Mouse (Mus musculus) effector memory CD4-positive, alpha-beta T cell, adult 5 months (primary cell): ENCODE results near the gene Ces1e. TPM values are rescaled to one million over a fixed set of nuclear protein-coding genes. Genes with fewer than 3 reads are reported as not detected.

Source experiments
- polyA plus RNA-seq: library from polyadenylated mRNA; unstranded; fragments of 100-300 nt; shearing (Covaris generic); gene quantifications from one replicate; pipeline ENCODE4 v1.2.1, GENCODE M21; 2017

Ces1e gene
- not detected for polyA plus RNA-seq

DNA sequence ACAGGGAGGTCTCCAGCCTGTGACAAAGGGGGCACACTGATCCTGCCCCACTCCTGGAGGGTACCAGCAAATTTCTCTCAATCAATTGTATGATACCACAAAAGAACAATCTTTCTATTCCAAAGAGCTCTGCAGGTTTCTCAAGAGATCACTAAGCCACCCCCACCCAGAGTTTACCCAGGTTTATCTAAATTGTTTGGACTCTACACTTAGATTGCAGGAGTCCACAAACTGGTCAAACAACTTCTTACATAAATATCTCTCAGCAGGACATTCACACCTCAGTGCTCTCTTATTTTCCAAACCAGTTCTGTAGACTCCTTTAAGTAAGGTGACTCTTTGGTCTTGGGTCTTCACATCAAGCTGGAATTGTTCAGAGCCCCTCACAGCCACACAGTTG lies at the start of gene Ces1e:
Ces1e (minus strand) TSS at position 174 of the 400 bp plus-strand sequence.

DNA sequence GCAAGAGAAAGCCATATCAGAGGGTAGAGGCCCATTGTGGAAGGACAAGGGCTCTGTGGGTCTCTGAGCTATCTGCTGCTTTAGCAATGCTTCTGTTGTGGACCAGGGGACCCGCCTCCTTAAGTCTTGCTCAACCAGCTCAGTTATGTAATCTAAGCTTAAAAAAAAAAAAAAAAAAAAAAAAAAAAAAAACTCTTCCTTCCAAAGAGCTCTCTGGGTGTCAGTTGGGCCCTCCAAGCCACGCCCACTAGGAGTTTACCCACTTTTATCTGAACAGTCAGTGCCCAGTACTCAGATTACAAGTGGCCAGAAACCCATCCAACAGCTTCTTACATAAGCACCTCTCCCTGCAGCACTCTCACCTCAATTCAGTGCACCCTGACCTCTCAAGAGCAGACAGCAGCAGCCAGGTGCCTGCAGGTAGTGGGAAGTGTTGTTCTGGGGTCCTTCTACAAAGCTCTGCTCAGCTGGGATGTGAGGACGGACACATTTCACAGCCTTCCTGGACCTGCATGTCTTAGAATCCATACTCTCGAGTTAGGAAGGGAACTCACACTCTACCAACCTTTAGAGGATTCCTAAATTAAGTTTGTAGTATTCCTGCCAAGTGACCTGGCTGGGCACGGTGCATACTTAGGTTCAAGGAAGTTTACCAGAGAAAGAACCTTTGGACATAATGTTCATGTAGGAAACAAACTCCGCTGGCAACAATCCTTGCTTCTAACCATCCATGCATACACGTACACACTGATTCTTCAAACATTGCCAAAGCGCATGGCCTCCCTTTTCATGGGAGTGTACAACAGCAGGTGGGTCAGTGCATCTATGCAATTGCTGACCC lies 31.5 kb downstream of the Ces1e start, which contains the start of gene Ces1d:
Ces1d (minus strand) TSS at position 154 of the 841 bp plus-strand sequence.

Other genes starting within 250 kb of the Ces1e start
- gene Ces1a, start 181.4 kb downstream of the Ces1e start, polyA plus RNA-seq, result not detected
- gene Ces1b, start 149.6 kb downstream of the Ces1e start, polyA plus RNA-seq, result not detected
- gene Ces1c, start 98.3 kb downstream of the Ces1e start, polyA plus RNA-seq, result not detected
- not detected for gene Ces1d, start 31.8 kb downstream of the Ces1e start, polyA plus RNA-seq
- gene Ces1f, start 50.1 kb upstream of the Ces1e start, polyA plus RNA-seq, result not detected
- not detected for gene Ces1g, start 107.7 kb upstream of the Ces1e start, polyA plus RNA-seq
- not detected for gene Ces1h, start 150.1 kb upstream of the Ces1e start, polyA plus RNA-seq